Mouse (Mus musculus) testis, adult 2 months (tissue): ENCODE measurements at regions not wholly inside any gene's neighbourhood (a gene's known extent, or its start where the extent isn't known, plus 50 kb on each side); places are given as distances from the start of the nearest gene placed in this dataset.

Experiments
- CTCF ChIP-seq: fragments of 200-500 bp; IDR thresholded peaks from 2 replicates; pipeline ENCODE4 v1.5.1; 2012; ENCODE audit warnings: low read depth, mild to moderate bottlenecking, inconsistent platforms, low read length, moderate library complexity; ENCODE audit not compliant: control insufficient read depth, insufficient read depth, insufficient replicate concordance
- POLR2A ChIP-seq: fragments of 200-500 bp; IDR thresholded peaks from 2 replicates; pipeline ENCODE4 v1.6.1; 2012; ENCODE audit warnings: low read depth, mild to moderate bottlenecking, inconsistent platforms, low read length, moderate library complexity; ENCODE audit not compliant: control insufficient read depth

- TF ChIP-seq POLR2A (no peak), CTCF (no peak)
Measured at GRCm38 (mm10) chr15:68401006-68401405, 1900.3 kb upstream of the Lrrc6 start.
